Mouse (Mus musculus) cerebellum, adult 2 months (tissue): Measurements from ENCODE around the gene Lman2.

ENCODE experiments used
- CTCF ChIP-seq: fragments of 200-500 bp; IDR thresholded peaks from 2 replicates; pipeline ENCODE4 v1.5.1; 2011; ENCODE audit warnings: low read depth, mild to moderate bottlenecking, control low read depth, low read length, moderate library complexity, borderline replicate concordance; ENCODE audit not compliant: insufficient read depth
- POLR2A ChIP-seq: fragments of 200-500 bp; IDR thresholded peaks from 2 replicates; pipeline ENCODE4 v1.6.1; 2011; ENCODE audit warnings: low read length, control low read depth, borderline replicate concordance; ENCODE audit not compliant: insufficient read depth

DNA sequence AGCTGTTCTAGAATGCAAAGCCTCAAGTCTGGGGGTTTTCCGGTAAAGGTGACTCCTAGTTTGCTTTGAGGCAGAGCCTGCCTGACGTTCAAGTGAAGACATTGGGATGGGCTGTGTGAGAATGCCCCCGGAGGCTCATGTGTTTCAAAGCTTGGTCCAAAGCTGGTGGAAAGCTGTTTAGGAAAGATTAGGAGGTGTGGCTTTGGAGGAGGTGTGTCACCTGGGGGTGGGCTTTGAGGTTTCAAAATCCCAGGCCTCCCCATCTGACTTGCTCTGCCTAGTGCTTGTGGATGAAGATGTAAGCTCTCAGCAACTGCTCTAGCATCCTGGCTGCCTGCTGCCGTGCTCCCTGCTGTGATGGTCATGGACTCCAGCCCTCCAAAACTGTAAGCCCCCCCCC, 26.9 kb downstream of the Lman2 start:
- TF ChIP-seq POLR2A, result no peak
- no peak for TF ChIP-seq CTCF
